Mouse (Mus musculus): ENCODE measurements around the gene Aaas. TPM values are rescaled to one million over a fixed set of nuclear protein-coding genes. Genes with fewer than 3 reads are reported as not detected.
A peak's percentile ranks its signal among the peaks of the same experiment; 100 is the strongest.

Gene Aaas
- total and polyA plus RNA-seq, 2 experiments from 2014 or later, result 25.4 to 31.4 TPM

GRCm38 (mm10) chr15:102315292-102315691, 35.3 kb downstream of the Aaas start:
- TF ChIP-seq CTCF (IDR thresholded peaks at IDR 0.05; ENCODE audit: low read depth), result no peak
- Histone ChIP-seq H3K4me3 (ENCODE audit: low read length) (no peak overlapping the region), H3K4me2 (ENCODE audit: low read depth, low read length) (no peak overlapping the region), H3K4me1 (ENCODE audit: insufficient read depth, low read length) (no peaks in the 10 kb centered on the region), H3K9ac (replicated peaks; ENCODE audit: low read length) (no peak overlapping the region), H3K27ac (no peak overlapping the region), H3K27me3 (ENCODE audit: insufficient read depth, low read length) (no peaks in the 10 kb centered on the region), H3K9me3 (ENCODE audit: low read length) (no peaks in the 10 kb centered on the region), H3K36me3 (ENCODE audit: insufficient read depth, low read length) (no peaks in the 10 kb centered on the region)
- WGBS, result 86% methylated on average over 8 of the region's 8 CpGs
- no peak for DNase-seq (ENCODE audit: low spot score)
- ATAC-seq, result no peak

GRCm38 (mm10) chr15:102311489-102311888, 39.1 kb downstream of the Aaas start:
- no peak for DNase-seq (ENCODE audit: low spot score)
- no peaks in the 10 kb centered on the region for H3K27me3 ChIP-seq (ENCODE audit: insufficient read depth, low read length)

GRCm38 (mm10) chr15:102310074-102310845, 40.3 kb downstream of the Aaas start:
- Histone ChIP-seq H3K4me1 (ENCODE audit: insufficient read depth, low read length) (no peaks in the 10 kb centered on the region), H3K9me3 (ENCODE audit: low read length) (no peaks in the 10 kb centered on the region), H3K36me3 (ENCODE audit: insufficient read depth, low read length) (no peaks in the 10 kb centered on the region), H3K4me3 (ENCODE audit: low read length) (no peak overlapping the region), H3K9ac (replicated peaks; ENCODE audit: low read length) (no peak overlapping the region), H3K27ac (no peak overlapping the region), H3K4me2 (ENCODE audit: low read depth, low read length) (no peak overlapping the region), H3K27me3 (ENCODE audit: insufficient read depth, low read length) (no peaks in the 10 kb centered on the region)
- TF ChIP-seq CTCF (IDR thresholded peaks at IDR 0.05; ENCODE audit: low read depth), result no peak
- DNase-seq (ENCODE audit: low spot score), result no peak
- WGBS, result 84% methylated on average over 10 of the region's 10 CpGs
- ATAC-seq, result no peak

More at GRCm38 (mm10) chr15:102311489-102311888, 39.1 kb downstream of the Aaas start:
- no peaks in the 10 kb centered on the region for H3K4me1 ChIP-seq (ENCODE audit: insufficient read depth, low read length)
- ATAC-seq, result no peak
- no peak overlapping the region for H3K4me3 ChIP-seq (ENCODE audit: low read length)
- H3K27ac ChIP-seq, result no peak overlapping the region
- no peak overlapping the region for H3K4me2 ChIP-seq (ENCODE audit: low read depth, low read length)
- no peak overlapping the region for H3K9ac ChIP-seq (replicated peaks; ENCODE audit: low read length)
- no peaks in the 10 kb centered on the region for H3K9me3 ChIP-seq (ENCODE audit: low read length)
- no peaks in the 10 kb centered on the region for H3K36me3 ChIP-seq (ENCODE audit: insufficient read depth, low read length)
- TF ChIP-seq CTCF (IDR thresholded peaks at IDR 0.05; ENCODE audit: low read depth), result no peak

- Histone ChIP-seq H3K36me3 (ENCODE audit: insufficient read depth, low read length) (no peaks in the 10 kb centered on the region), H3K4me2 (ENCODE audit: low read depth, low read length) (no peak overlapping the region), H3K27ac (no peak overlapping the region), H3K9me3 (ENCODE audit: low read length) (no peaks in the 10 kb centered on the region), H3K4me3 (ENCODE audit: low read length) (no peak overlapping the region), H3K27me3 (ENCODE audit: insufficient read depth, low read length) (no peaks in the 10 kb centered on the region), H3K9ac (replicated peaks; ENCODE audit: low read length) (no peak overlapping the region), H3K4me1 (ENCODE audit: insufficient read depth, low read length) (no peaks in the 10 kb centered on the region)
- DNase-seq (ENCODE audit: low spot score), result no peak
- no peak for ATAC-seq
- TF ChIP-seq CTCF (IDR thresholded peaks at IDR 0.05; ENCODE audit: low read depth), result no peak
- 82% methylated on average over 9 of the region's 9 CpGs for WGBS
These were observed 41.9 kb downstream of the Aaas start for GRCm38 (mm10) chr15:102308717-102309116.

GRCm38 (mm10) chr15:102302542-102302941, 48.0 kb downstream of the Aaas start:
- Histone ChIP-seq H3K4me3 (ENCODE audit: low read length) (no peak overlapping the region), H3K9ac (replicated peaks; ENCODE audit: low read length) (no peak overlapping the region), H3K9me3 (ENCODE audit: low read length) (no peaks in the 10 kb centered on the region), H3K4me2 (ENCODE audit: low read depth, low read length) (no peak overlapping the region), H3K27ac (no peak overlapping the region), H3K36me3 (ENCODE audit: insufficient read depth, low read length) (no peaks in the 10 kb centered on the region), H3K4me1 (ENCODE audit: insufficient read depth, low read length) (no peaks in the 10 kb centered on the region), H3K27me3 (ENCODE audit: insufficient read depth, low read length) (no peaks in the 10 kb centered on the region)
- WGBS, result 96% methylated on average over 6 of the region's 6 CpGs
- TF ChIP-seq CTCF (IDR thresholded peaks at IDR 0.05; ENCODE audit: low read depth), result no peak
- ATAC-seq (no peak), DNase-seq (ENCODE audit: low spot score) (no peak)

- 0 out of 2 replicates have a peak overlapping the region, but pooled peaks have one; percentile 43 for H3K9ac ChIP-seq (replicated peaks; ENCODE audit: low read length)
- 5% methylated on average over 24 of the region's 24 CpGs for WGBS
- H3K4me3 ChIP-seq (ENCODE audit: low read length), result peak overlapping the region; percentile 58
- TF ChIP-seq CTCF (IDR thresholded peaks at IDR 0.05; ENCODE audit: low read depth), result no peak
- H3K27ac ChIP-seq, result no peak overlapping the region
- no peaks in the 10 kb centered on the region for H3K9me3 ChIP-seq (ENCODE audit: low read length)
- peak overlapping the region; percentile 95 for H3K4me2 ChIP-seq (ENCODE audit: low read depth, low read length)
- H3K27me3 ChIP-seq (ENCODE audit: insufficient read depth, low read length), result no peaks in the 10 kb centered on the region
- H3K36me3 ChIP-seq (ENCODE audit: insufficient read depth, low read length), result no peaks in the 10 kb centered on the region
- ATAC-seq (peak; percentile 49; the same call in 1 of the 2 replicates), DNase-seq (ENCODE audit: low spot score) (no peak)
- H3K4me1 ChIP-seq (ENCODE audit: insufficient read depth, low read length), result peaks cover 4% of the 10 kb centered on the region
These were observed 54.1 kb downstream of the Aaas start for GRCm38 (mm10) chr15:102296368-102297006.
